Mouse (Mus musculus): ENCODE results near the gene Mcm8. TPM values are rescaled to one million over a fixed set of nuclear protein-coding genes. Genes with fewer than 3 reads are reported as not detected.

Mcm8 gene
- polyA plus RNA-seq, 1 experiment: 4.5 TPM

DNA sequence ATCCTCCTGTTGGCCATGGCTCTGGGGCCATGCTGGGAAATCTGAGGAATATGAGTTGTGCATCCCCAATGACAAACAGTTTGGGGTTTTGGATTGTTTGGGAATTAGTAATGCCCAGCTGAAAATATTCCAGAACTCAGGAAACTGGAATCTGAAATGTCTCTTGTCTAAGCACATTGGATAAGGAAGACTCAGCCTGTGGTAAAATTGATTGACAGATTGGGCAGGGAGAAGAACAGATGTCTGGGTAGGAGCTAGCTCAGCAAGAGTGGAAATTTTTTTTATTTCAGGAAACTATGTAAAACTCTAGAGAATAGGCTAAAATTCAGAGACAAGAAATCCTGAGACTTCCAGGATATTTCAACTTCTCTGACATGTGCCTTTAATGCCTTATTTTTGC is 44.5 kb downstream of the Mcm8 start:
- no peak for TF ChIP-seq GATA1 (IDR thresholded peaks at IDR 0.05; ENCODE audit: low read length)

DNA sequence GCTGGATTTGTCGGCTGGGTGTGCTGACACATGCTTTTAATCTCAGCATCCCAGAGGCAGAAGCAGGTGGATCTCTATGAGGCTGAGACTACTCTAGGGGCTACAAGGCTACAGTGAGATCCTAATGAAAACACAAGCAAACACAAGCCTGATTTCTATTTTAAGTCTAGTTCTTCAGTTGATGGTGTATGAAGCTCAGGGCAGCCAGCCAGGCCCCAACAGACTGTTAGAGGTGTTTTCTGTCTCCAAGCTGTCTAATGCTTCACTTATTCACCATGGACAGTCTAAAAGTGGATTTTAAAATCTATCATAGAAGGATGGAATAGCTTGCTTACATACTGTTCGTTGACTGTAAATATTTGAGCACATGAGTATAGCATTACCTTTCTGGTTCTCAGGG is 45.5 kb downstream of the Mcm8 start:
- no peak for TF ChIP-seq GATA1 (IDR thresholded peaks at IDR 0.05; ENCODE audit: low read length)

DNA sequence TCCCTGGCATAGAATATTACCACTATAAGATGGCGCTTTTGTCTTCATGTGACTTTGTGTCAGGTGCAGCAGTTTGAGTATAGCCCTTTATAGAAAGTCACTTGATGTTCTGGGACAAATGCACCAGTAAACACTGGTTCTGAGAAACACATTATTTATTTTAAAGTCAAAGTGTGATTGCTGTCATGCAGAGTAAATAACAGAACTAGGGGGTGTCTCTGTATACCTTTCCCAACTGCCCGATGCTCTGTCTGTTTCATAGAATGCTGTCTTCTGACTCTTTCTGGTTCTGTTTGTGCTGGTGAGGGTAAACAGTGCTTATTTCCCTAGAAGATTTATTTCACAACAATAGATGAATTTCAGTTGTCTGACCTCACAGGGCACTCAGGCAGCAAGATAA is 47.4 kb downstream of the Mcm8 start:
- no peak for TF ChIP-seq GATA1 (IDR thresholded peaks at IDR 0.05; ENCODE audit: low read length)

DNA sequence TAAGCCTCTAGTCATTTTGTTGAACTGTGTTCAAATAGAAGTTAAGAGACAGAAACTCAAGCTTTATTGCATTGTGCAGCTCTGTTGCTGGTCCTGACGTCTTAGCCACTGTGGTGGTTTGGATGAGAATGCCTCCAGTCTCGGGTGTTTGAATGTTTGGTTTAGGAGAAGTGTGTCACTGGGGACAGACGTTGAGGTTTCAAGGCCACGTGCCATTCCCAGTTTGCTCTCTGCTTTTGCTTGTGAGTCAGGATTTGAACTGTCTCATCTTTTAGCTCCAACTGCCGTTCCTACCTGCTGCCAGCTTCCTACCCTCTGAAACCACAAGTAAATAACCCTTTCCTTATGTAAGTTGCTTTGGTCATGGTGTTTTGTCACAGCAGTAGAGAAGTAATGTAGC is 51.6 kb downstream of the Mcm8 start:
- TF ChIP-seq GATA1 (IDR thresholded peaks at IDR 0.05; ENCODE audit: low read length): no peak

DNA sequence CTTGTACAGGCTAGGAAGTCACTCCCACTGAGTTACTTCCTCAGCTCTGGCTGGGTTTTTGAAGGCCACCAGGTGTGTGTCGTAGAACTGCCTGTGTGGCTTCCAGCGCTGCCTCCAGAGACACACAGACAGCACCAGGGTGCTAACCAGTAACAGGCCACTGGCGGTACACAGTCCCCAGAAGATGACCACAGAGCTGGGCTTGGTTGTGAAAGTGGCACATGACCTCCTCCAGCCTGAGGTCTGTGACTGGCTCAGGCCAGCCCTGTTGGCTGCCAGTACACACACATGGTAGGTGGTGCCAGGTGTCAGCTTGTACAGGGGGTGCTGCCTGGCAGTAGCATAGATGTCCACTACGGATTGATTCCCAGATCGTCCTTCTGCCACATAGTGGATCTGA is 53.7 kb downstream of the Mcm8 start:
- TF ChIP-seq GATA1 (IDR thresholded peaks at IDR 0.05; ENCODE audit: low read length): no peak

DNA sequence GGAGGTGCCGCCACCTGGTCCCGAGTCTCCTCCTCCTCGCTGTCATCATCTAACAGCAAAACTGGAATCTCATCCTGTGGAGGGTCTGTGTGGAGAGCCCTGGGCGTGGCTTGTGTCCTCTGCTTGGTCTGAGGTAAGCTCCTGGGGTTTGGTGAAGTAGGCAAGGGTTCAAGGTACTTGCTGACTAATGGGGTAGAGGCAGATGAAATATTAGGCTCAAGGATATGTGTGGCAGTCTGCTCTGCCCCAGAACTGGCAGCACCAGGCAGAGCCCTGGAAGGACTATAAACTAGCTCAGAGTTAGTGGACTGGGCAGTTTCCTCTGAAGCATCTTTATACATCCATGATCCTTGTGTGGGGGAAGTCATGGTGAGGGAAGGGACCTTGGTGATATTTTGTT is 54.3 kb downstream of the Mcm8 start:
- no peak for TF ChIP-seq GATA1 (IDR thresholded peaks at IDR 0.05; ENCODE audit: low read length)

DNA sequence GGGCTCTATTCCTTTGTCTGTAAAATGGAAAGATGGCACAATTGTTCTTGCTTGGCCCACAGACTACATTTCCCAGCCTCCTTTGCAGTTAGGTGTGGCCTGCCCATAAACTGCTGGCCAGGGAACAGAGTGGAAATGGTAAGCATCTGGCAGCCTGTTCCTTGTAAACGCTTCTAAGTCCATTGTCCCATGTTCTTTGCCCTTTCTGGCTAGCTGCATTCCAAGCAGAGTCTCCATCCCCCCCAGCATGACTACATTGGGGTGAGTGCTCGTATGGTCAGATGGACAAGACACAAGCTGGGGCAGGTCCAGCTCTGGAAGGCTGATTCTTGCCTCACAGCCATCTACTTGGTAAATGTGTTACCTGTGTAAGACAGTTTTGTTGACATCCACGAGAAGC is 55.7 kb downstream of the Mcm8 start:
- no peak for TF ChIP-seq GATA1 (IDR thresholded peaks at IDR 0.05; ENCODE audit: low read length)

DNA sequence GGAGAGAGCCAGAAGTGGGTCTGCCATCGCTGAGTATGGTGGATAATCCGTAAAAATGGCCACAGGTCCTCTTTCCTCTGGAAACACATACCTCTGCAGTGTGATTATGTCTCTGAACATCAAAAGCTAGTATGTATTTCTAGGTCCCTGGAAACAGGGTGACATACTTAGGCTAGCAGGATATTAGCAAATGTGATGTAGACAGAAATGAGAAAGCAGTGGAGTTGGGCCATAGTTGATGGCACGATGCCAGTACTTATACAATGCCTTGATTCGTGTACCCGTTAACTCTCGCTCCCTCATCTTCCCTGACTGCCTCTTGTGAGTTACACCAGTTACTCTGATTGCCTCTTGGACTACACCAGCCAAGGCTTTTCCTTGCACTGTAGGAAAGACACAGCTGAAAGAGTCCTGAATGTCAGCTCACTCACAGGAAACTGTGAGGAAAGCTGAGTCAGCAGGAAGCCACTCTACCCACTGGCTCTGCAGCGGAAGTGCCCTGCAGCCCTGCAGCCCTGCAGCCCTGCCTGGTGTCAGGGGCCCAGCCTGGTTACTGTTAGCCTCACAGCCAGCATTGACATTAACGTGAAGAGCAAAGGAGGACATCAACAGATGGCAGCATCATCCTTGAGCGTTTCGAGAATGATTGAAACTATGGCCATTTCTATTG is 57.9 kb downstream of the Mcm8 start:
- TF ChIP-seq GATA1 (IDR thresholded peaks at IDR 0.05; ENCODE audit: low read length): no peak

DNA sequence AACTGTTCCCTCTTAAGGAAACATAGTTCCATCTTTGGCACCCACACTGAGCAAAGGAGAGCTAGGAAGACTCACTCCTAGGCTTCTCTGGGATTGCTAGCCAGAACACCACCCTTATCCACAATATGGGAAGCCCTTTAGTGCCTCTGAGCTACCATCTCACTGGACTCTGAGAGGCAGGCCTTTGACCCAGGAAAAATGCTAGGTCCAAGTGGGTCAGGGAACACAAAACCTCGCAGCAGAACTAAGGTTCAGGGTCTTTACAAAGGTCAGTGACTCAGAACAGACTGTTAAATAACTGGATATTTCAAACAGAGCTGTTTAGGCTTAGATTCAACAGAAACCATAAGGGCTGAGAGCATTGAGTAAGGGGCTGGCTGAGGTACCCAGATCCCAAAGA is 61.0 kb downstream of the Mcm8 start:
- TF ChIP-seq GATA1 (IDR thresholded peaks at IDR 0.05; ENCODE audit: low read length): no peak

DNA sequence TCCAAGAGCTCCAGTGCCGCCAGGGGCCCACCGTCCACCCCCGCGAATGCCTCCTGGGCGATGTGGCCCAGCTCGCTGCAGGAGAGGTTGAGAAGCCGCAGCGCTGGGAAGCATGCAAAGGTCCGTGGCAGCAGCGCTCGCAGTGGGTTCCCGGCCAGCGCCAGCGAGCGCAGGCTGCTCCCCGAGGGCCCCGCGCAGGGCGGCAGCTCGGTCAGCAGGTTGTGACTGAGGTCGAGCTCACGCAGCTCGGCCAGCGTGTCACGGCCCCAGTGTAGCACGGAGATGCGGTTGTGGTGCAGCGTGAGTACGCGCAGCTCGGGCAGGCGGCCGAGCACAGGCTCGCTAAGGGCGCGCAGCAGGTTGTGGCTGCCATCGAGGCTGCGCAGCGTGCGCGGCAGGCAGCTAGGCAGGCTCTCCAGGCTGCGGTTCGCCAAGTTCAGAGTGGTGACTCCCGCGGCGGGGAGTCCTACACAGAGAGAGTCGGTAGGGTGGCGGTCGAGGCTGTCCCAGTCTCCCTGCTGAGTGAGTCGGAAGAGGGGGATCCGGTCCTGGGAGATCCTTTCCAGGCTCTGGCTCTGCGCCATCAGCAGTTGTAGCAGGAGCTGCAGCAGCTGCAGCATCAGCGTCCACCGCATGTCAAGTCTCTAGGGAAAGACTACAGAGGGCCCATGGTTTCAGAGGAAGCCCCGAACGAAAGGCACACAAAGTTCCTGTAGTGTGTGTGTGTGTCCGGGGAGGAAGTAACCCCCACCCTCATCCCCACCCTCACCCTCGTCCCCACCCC is 63.5 kb downstream of the Mcm8 start:
- no peak for TF ChIP-seq GATA1 (IDR thresholded peaks at IDR 0.05; ENCODE audit: low read length)

DNA sequence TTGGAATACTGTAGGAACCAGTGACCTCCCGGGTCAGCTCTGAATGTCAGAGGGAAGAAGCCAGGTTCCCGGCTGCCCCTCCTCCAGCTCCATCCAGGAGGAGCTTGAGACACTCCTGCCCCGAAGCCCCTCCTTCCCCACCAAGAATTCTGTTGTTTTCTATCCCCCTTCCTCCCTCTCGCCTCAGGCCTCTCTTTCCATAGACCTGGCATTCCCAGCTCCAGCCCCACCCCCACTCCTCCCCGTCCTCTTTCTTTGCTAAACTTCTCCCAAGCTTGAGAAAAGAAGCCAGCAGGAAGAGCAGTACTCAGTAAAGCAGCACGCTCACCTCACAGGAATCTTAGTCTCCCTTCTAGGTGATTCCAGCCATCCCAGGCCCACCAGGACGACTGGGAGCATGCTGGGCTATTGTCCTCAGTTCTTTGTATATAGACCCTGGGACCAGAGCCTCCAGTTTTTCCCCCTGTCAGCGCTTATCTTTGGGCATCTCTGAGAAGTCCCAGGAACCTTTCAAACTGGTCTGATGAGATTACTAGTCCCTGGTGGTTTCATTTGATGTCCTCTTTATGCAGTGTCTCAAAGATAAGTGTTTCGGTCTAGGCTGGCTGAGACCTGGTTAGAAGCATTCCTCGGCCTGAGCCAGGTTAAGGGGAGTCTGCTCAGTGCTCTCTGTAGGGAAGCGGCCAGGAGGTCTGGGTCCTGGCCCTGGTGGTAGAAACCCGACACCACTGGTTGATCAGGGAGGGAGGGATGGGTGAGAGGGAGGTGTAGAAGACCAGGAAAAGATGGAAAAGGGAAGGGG is 65.1 kb downstream of the Mcm8 start, which contains the start of gene Lrrn4:
Lrrn4 (minus strand) TSS at position 48 of the 802 bp plus-strand sequence.
- TF ChIP-seq GATA1 (IDR thresholded peaks at IDR 0.05; ENCODE audit: low read length): no peak

DNA sequence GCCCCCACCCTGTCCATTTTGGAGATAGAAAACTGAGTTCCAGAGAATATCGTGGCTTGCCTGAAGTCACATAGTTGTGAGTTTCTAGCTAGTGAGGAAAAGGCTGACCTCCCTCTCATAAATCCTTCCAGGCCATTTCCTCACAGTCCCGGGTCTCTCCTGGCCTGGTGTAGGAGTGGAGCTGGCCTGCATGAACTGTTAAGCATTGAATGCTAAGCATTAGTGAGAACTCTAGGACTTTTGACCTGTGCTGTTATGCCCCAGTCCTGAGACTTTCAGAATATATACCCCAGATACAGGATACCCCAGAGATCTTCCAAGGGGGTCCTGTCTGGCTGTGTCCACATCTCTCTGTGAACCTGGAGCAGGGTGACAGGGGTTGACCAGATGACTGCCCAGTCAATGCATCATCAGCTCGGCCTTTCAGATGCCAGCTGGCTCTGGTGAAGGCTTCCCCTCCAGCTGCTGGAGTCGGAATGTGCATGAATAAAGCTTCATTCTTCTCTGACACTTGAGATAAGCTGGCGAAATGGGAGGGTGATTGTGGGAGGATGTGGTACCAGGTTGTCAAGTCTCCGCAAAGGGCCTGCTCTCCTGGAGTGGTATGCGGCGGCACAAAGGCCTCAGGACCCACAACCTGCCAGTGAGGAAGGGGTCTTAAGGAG is 68.5 kb downstream of the Mcm8 start:
- TF ChIP-seq GATA1 (IDR thresholded peaks at IDR 0.05; ENCODE audit: low read length): no peak

DNA sequence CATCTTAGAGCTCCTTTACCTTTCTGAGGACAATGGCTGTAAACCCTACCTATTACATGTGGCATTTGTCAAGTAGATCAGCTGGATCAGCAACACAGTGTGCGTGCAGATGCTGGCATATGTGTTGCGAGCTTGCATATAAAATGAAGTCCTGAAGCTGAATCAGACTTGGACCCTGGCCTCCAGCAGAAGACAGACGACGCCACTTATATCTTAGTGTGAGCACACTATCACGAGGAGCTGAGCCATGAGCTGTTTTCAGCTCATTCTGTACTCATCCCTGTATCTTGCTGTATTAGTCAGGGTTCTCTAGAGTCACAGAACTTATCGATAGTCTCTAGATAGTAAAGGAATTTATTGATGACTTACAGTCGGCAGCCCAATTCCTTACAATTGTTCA is 69.4 kb downstream of the Mcm8 start:
- no peak for TF ChIP-seq GATA1 (IDR thresholded peaks at IDR 0.05; ENCODE audit: low read length)

Other genes starting within 250 kb of the Mcm8 start
- 11.4 and 18.0 TPM in 2 replicates for gene Gpcpd1, start 228.4 kb upstream of the Mcm8 start, polyA plus RNA-seq (2012)
- gene Shld1, start 129.2 kb upstream of the Mcm8 start, polyA plus RNA-seq (2012): 0.87 and 2.7 TPM in 2 replicates
- 0.11 and 0.17 TPM in 2 replicates for gene Chgb, start 34.9 kb upstream of the Mcm8 start, polyA plus RNA-seq (2012)
- gene Trmt6, start 86 bp upstream of the Mcm8 start, polyA plus RNA-seq (2012): 9.6 and 14.7 TPM in 2 replicates
- 60.3 and 76.8 TPM in 2 replicates for gene Crls1, start 30.5 kb downstream of the Mcm8 start, polyA plus RNA-seq (2012)
- gene Lrrn4, start 64.8 kb downstream of the Mcm8 start, polyA plus RNA-seq (2012): not detected in 2 replicates
- not detected in 2 replicates for gene Fermt1, start 129.8 kb downstream of the Mcm8 start, polyA plus RNA-seq (2012)